Mouse (Mus musculus) v-Abl transformed pro-B cells (cell line): ENCODE results near the gene Gm20388.

Source experiments
- in situ Hi-C, 2 experiments: fragments of 400-800 bp; cut with MboI; formaldehyde crosslinking; loops; one replicate each; pipeline ENCODE4 v1.15.1; 2025; ENCODE audit not compliant: unreplicated experiment in 2 of 2

The Gm20388 gene

DNA sequence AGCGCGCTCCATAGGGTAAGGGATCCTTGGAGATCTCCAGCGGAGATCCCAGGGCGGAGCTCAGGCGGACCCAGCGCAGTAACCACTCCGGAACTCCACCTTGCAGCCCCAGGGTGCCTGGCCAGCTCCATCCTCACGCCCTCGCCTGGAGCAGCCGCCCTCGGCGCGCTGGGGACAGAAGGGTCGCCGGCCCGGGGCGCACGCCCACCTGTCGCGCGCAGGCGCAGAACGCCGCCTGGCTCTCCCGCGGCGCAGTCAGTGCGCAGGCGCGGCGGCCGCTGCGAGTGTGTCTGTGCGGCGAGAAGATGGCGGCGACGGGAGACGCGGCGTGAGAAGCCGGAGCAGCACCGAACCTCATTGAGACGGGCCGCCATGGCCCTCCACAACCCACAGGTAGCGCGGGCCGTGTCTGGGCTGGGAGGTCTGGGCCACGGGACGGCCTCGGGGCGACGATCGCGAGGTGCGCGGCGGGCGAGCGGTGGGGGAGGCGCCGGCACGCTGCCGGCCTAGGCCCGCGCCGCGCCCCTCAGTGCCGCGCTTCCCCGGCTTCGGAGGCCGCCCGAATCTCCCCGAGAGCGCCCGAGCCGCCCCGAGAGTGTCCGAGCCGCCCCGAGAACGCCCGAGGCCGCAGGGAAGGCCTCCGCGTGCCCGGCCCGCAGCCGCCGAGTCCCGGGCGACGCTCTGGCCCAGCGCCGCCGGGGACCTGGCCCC is at the start of gene Gm20388:
TSS of gene Gm20388 (plus strand) at position 295 of the 711 bp plus-strand sequence.
- in situ Hi-C loops, result loop anchor here (10.0 kb wide), 2 partner anchors 126 to 476 kb away; partner anchors contain the start of gene Osgin1 (in 1 of the 2)

DNA sequence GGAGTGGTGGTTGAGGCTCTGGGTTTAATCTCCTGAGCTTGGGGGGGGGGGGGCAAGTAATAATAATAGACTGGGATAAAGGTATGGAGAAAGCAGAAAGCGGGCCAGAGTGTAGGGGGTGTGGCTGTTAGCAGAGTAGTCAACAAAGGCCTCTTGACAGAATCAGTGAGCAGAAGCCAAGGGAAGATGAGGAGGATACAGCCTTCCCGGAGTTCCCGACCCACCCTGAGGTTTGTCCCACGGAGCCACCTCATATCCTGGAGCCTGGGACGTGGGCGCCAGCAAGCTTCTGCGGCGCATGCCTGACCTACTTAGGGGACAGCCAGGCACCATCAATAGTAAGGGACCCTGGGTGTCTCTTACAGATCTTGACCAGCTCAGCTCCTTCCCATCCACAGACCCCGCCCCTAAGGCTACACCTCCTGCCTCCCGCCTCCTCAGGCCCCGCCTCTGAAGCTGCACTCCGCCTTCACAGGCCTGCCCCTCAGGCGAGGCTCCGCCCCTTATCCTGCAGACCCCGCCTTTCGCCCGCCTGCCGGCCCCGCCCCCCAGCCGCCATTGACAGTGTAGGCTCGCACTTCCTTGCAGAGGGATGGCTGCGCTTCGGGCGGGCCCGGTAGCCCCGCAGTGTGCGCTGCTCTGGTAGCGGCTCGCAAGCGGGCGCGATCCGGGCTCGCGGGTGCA is 48.8 kb upstream of the Gm20388 start, which contains the start of gene Klhl36:
TSS of gene Klhl36 (plus strand) at position 561 of the 684 bp plus-strand sequence.
- in situ Hi-C loops, result no loop called here

DNA sequence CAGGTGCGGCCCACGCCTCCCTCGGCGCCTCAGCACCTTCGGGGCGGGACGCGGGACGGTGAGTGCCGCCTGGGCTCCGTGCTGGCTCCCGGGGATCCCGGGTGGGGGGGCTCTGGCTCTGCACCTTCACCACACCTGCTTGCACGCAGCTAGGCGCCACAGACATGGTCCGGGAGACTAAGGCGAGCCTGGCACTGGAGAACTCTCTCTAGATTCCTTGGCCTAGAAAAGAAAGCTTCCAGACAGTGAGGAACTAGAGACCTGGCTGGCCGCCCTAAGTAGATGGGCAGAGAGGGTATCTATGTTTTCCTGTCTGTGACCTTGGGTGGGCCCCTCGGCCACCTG is 48.3 kb upstream of the Gm20388 start:
- in situ Hi-C loops, result no loop called here

GRCm38 (mm10) chr8:119862749-119863148 is 47.9 kb upstream of the Gm20388 start:
- in situ Hi-C loops, result no loop called here

DNA sequence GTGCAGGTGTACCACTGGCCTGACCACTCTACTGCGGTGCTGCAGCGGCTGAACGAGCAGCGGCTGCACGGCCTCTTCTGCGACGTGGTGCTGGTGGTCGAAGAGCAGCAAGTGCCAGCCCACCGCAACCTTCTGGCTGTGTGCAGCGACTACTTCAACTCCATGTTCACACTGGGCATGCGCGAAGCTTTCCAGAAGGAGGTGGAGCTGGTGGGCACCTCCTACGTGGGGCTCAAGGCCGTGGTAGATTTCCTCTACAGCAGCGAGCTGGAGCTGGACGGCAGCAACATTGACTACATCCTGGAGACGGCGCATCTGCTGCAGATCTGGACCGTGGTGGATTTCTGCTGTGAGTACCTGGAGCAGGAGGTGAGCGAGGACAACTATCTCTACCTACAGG is 41.0 kb upstream of the Gm20388 start:
- in situ Hi-C loops, result no loop called here

GRCm38 (mm10) chr8:119873181-119873580 is 37.5 kb upstream of the Gm20388 start:
- in situ Hi-C loops, result no loop called here

- in situ Hi-C loops, result no loop called here
Measured at GRCm38 (mm10) chr8:119881301-119881700, 29.3 kb upstream of the Gm20388 start.

GRCm38 (mm10) chr8:119881917-119882316 is 28.7 kb upstream of the Gm20388 start:
- in situ Hi-C loops, result no loop called here

DNA sequence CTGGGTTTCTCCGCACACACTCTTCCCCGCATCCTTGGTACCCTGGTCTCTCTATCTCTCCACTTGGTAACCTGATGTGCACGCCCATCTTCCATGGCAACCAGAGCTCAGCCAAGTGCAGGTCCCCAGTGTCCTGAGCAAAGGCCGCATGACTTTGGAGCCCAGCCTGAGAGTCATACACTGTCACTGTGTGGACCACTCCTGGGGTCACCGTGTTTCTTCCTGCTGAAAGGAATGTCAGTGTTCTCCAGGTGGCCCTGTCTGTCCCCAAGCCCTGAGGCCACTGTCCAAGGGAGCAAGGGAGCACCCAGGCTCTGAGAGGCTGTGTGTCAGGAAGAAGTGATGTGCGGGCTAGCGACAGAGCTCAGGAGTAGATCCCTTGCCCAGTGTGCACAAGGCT is 27.4 kb upstream of the Gm20388 start:
- in situ Hi-C loops, result no loop called here

DNA sequence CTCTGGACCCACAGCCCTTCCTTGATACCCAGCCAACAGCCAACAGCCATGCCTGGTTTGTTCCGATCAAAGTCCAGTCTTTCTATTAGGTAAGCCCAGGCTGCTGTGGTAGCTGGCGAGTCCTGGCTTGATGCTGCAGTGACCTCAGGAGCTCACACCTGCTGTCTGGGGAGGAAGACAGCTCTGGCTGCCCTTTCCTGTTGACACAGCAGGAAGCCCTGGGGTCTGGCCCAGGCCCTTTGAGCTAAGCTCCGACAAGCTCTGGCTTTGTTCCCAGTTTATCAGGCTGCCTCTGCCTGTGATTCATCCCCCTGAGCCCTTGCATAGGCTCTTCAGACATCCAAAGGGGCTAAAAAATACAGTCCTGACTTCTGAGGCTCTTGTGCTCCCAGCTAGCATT is 25.0 kb upstream of the Gm20388 start:
- in situ Hi-C loops, result no loop called here

- in situ Hi-C loops, result no loop called here
Measured at GRCm38 (mm10) chr8:119887130-119887529, 23.5 kb upstream of the Gm20388 start.

- in situ Hi-C loops, result no loop called here
Measured at GRCm38 (mm10) chr8:119888012-119888411, 22.6 kb upstream of the Gm20388 start.

DNA sequence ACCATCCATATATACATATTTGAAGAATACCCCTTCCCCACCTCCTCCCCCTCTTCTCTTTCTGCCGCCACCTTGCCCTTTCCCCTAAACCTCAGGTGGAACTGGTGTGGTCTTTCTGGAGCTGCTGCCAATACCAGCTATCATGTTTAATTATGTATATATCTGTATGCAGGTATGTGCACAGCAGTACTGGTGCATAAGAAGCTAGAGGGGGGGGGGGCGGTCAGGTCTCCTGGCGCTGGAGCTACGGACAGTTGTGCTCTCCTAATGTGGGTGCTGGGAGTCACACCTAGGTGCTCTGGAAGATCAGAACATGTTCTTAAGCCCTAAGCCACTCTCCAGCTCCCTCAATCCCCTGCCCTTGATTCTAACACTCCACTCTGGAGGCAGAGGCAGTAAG is 13.6 kb upstream of the Gm20388 start:
- in situ Hi-C loops, result no loop called here

DNA sequence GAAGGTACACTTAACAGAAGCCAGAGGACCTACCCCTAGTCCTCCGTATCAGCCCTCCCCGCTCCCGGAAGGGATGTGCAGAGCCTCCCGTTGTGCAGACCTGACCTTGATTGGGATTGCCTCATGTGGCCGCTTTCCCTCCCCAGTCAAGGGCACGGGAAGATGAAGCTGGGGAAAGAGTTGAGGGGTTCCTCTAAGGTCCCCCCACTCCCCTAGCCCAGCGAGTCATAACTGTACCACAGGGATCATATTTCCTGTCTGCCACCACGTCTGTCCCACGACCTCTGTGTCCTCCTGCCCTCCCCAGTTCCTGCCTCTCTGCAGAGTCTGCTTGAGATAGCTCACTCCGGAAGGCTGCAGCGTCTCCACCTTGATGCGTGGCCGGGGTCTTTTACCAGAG is 12.7 kb upstream of the Gm20388 start:
- in situ Hi-C loops, result no loop called here

GRCm38 (mm10) chr8:119901349-119901748 is 9.3 kb upstream of the Gm20388 start:
- in situ Hi-C loops, result no loop called here

DNA sequence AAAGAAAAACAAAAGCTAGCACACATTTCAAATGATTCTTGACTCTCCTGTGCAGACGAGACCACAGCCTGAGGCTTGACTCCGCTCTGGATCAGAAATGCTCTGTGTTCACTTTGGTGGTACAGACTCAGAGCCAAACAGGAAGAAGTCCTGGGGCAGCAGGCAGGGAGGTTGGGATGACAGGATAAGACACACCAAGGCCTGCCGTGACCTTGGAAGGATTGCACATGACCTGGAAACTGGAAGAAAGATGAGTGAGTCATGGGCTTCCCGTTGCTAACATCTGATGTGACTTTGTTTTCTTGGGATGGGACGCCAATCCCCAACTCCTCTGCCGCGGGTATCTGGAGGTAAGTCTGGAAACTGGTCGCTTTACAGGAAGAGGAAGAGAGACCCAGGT is 8.7 kb upstream of the Gm20388 start:
- in situ Hi-C loops, result no loop called here

- in situ Hi-C loops, result no loop called here
Measured at GRCm38 (mm10) chr8:119904323-119904911, 6.2 kb upstream of the Gm20388 start.

- in situ Hi-C loops, result loop anchor here (10.0 kb wide), 2 partner anchors 125 to 475 kb away; partner anchors contain the start of gene Osgin1 (in 1 of the 2)
Measured at GRCm38 (mm10) chr8:119909944-119910546, 596 bp upstream of the Gm20388 start, which contains the start of gene Usp10. Gene Usp10 (plus strand): TSS chr8:119910360.

GRCm38 (mm10) chr8:119911258-119911962 is 769 bp downstream of the Gm20388 start:
- in situ Hi-C loops, result loop anchor here (10.0 kb wide), 2 partner anchors 127 to 477 kb away; partner anchors contain the start of gene Osgin1 (in 1 of the 2)

GRCm38 (mm10) chr8:119912643-119913042 is 2.0 kb downstream of the Gm20388 start:
- in situ Hi-C loops, result loop anchor here (10.0 kb wide), 2 partner anchors 128 to 478 kb away; partner anchors contain the start of gene Osgin1 (in 1 of the 2)
